Mouse (Mus musculus) CH12.LX (cell line): Measurements from ENCODE around the gene Hes1. TPM values are rescaled to one million over a fixed set of nuclear protein-coding genes. Genes with fewer than 3 reads are reported as not detected.

Experiments
- DNase-seq: peaks from one replicate; pipeline ENCODE4 v3.0.0-alpha.2; 2013; ENCODE audit errors: extremely low read depth
- H3K27ac ChIP-seq: 2 replicates; pipeline ENCODE4 v1.5.1; 2012; ENCODE audit warnings: low read depth, mild to moderate bottlenecking, control low read depth, moderate library complexity; ENCODE audit not compliant: insufficient read depth
- H3K27me3 ChIP-seq: replicated peaks from 2 replicates; pipeline ENCODE3; 2012; ENCODE audit warnings: inconsistent platforms
- H3K36me3 ChIP-seq, 2 experiments: replicated peaks in 1 of 2; 2 replicates each; pipeline versions ENCODE3 to v1.6.1; 2012; ENCODE audit warnings: inconsistent platforms in 1 of 2, low read length in 1 of 2, mild to moderate bottlenecking in 1 of 2, mixed read lengths in 1 of 2, moderate library complexity in 1 of 2; ENCODE audit not compliant: control insufficient read depth in 1 of 2, insufficient read depth in 1 of 2
- H3K4me1 ChIP-seq, 2 experiments: 2 replicates each; pipeline ENCODE4 v1.6.1; 2012; ENCODE audit warnings: inconsistent platforms in 1 of 2, moderate library complexity in 1 of 2; ENCODE audit not compliant: insufficient read depth in 2 of 2, control insufficient read depth in 1 of 2
- H3K4me2 ChIP-seq: 2 replicates; pipeline ENCODE4 v1.6.1; 2012; ENCODE audit warnings: low read depth, mild to moderate bottlenecking, control low read depth; ENCODE audit not compliant: poor library complexity, insufficient read depth, severe bottlenecking
- H3K4me3 ChIP-seq, 3 experiments: fragments of 150-350 bp in 1 of 3; sonication (generic) in 1 of 3; replicated peaks in 1 of 3; 2 replicates each; pipeline versions ENCODE3 to v1.5.1; 2011 to 2012; ENCODE audit warnings: low read depth in 2 of 3, low read length in 2 of 3, mild to moderate bottlenecking in 2 of 3, moderate library complexity in 2 of 3, control low read depth in 1 of 3, improper control_type of control experiment in 1 of 3, inconsistent platforms in 1 of 3, mixed read lengths in 1 of 3; ENCODE audit not compliant: poor library complexity in 1 of 3
- H3K79me2 ChIP-seq: replicated peaks from 2 replicates; pipeline ENCODE4 v1.6.1; 2012; ENCODE audit warnings: mild to moderate bottlenecking, moderate library complexity; ENCODE audit not compliant: control insufficient read depth, poor library complexity, insufficient read depth, severe bottlenecking; ENCODE audit errors: extremely low read depth
- H3K9ac ChIP-seq: 2 replicates; pipeline ENCODE4 v1.6.1; 2012; ENCODE audit warnings: low read depth, mild to moderate bottlenecking, control low read depth, moderate library complexity; ENCODE audit not compliant: insufficient read depth
- H3K9me3 ChIP-seq: replicated peaks from 2 replicates; pipeline ENCODE3; 2012; ENCODE audit warnings: low read length, inconsistent platforms, mixed read lengths
- CHD1 ChIP-seq: IDR thresholded peaks from 2 replicates; pipeline ENCODE4 v1.6.1; 2012; ENCODE audit warnings: low read depth, low read length, improper control_type of control experiment, inconsistent platforms
- CHD2 ChIP-seq: IDR thresholded peaks from 2 replicates; pipeline ENCODE4 v1.6.1; 2011; ENCODE audit warnings: low read length, improper control_type of control experiment
- ELF1 ChIP-seq: IDR thresholded peaks from 2 replicates; pipeline ENCODE4 v1.6.1; 2014; ENCODE audit warnings: low read depth, mild to moderate bottlenecking, inconsistent platforms, low read length, improper control_type of control experiment
- EP300 ChIP-seq: IDR thresholded peaks from 2 replicates; pipeline ENCODE4 v1.6.1; 2011; ENCODE audit warnings: low read length, improper control_type of control experiment
- ETS1 ChIP-seq: conservative IDR thresholded peaks from 2 replicates; pipeline ENCODE4 v1.6.1; 2012; ENCODE audit warnings: low read depth, mild to moderate bottlenecking, inconsistent platforms, low read length, improper control_type of control experiment, moderate library complexity
- GABPA ChIP-seq: IDR thresholded peaks from 2 replicates; pipeline ENCODE4 v1.6.1; 2012; ENCODE audit warnings: low read depth, low read length, improper control_type of control experiment, inconsistent platforms; ENCODE audit not compliant: insufficient replicate concordance
- IRF4 ChIP-seq: IDR thresholded peaks from 2 replicates; pipeline ENCODE4 v1.6.1; 2014; ENCODE audit warnings: low read depth, mild to moderate bottlenecking, inconsistent platforms, low read length, improper control_type of control experiment
- JUND ChIP-seq: conservative IDR thresholded peaks from 2 replicates; pipeline ENCODE4 v1.6.1; 2011; ENCODE audit warnings: low read depth, low read length, improper control_type of control experiment
- KAT2A ChIP-seq: IDR thresholded peaks from 2 replicates; pipeline ENCODE4 v1.6.1; 2012; ENCODE audit warnings: low read length, improper control_type of control experiment, inconsistent platforms; ENCODE audit not compliant: insufficient replicate concordance
- MEF2A ChIP-seq: IDR thresholded peaks from 2 replicates; pipeline ENCODE4 v1.6.1; 2014; ENCODE audit warnings: low read depth, mild to moderate bottlenecking, inconsistent platforms, low read length, improper control_type of control experiment, borderline replicate concordance
- MXI1 ChIP-seq: IDR thresholded peaks from 2 replicates; pipeline ENCODE4 v1.6.1; 2011; ENCODE audit warnings: mild to moderate bottlenecking, low read depth, low read length, improper control_type of control experiment
- MYC ChIP-seq: IDR thresholded peaks from 2 replicates; pipeline ENCODE4 v1.6.1; 2011; ENCODE audit warnings: low read depth, mild to moderate bottlenecking, improper control_type of control experiment, low read length
- NRF1 ChIP-seq: IDR thresholded peaks from 2 replicates; pipeline ENCODE4 v1.6.1; 2014; ENCODE audit warnings: low read depth, mild to moderate bottlenecking, inconsistent platforms, low read length, improper control_type of control experiment, moderate library complexity
- POLR2A ChIP-seq: IDR thresholded peaks from 2 replicates; pipeline ENCODE4 v1.6.1; 2011; ENCODE audit warnings: low read depth, mild to moderate bottlenecking, improper control_type of control experiment, low read length
- POLR2AphosphoS2 ChIP-seq: IDR thresholded peaks from 2 replicates; pipeline ENCODE4 v1.6.1; 2011; ENCODE audit warnings: low read depth, low read length, improper control_type of control experiment
- RAD21 ChIP-seq: IDR thresholded peaks from 2 replicates; pipeline ENCODE4 v1.6.1; 2011; ENCODE audit warnings: low read depth, mild to moderate bottlenecking, low read length, improper control_type of control experiment, moderate library complexity
- RCOR1 ChIP-seq: conservative IDR thresholded peaks from 2 replicates; pipeline ENCODE4 v1.6.1; 2012; ENCODE audit warnings: low read depth, mild to moderate bottlenecking, inconsistent platforms, low read length, improper control_type of control experiment
- SIN3A ChIP-seq: IDR thresholded peaks from 2 replicates; pipeline ENCODE4 v1.6.1; 2012; ENCODE audit warnings: low read length, improper control_type of control experiment, inconsistent platforms
- SMC3 ChIP-seq: IDR thresholded peaks from 2 replicates; pipeline ENCODE4 v1.6.1; 2011; ENCODE audit warnings: low read depth, low read length, improper control_type of control experiment
- TBP ChIP-seq: conservative IDR thresholded peaks from 2 replicates; pipeline ENCODE4 v1.6.1; 2011; ENCODE audit warnings: low read depth, low read length, improper control_type of control experiment
- UBTF ChIP-seq: IDR thresholded peaks from 2 replicates; pipeline ENCODE4 v1.6.1; 2012; ENCODE audit warnings: low read depth, mild to moderate bottlenecking, inconsistent platforms, low read length, improper control_type of control experiment, moderate library complexity
- USF1 ChIP-seq: IDR thresholded peaks from 2 replicates; pipeline ENCODE4 v1.6.1; 2014; ENCODE audit warnings: low read depth, mild to moderate bottlenecking, inconsistent platforms, low read length, improper control_type of control experiment
- USF2 ChIP-seq: conservative IDR thresholded peaks from 2 replicates; pipeline ENCODE4 v1.6.1; 2011; ENCODE audit warnings: low read depth, low read length, improper control_type of control experiment
- ZC3H11A ChIP-seq: IDR thresholded peaks from 2 replicates; pipeline ENCODE4 v1.6.1; 2012; ENCODE audit warnings: low read depth, mild to moderate bottlenecking, inconsistent platforms, low read length, improper control_type of control experiment
- ZKSCAN1 ChIP-seq: IDR thresholded peaks from 2 replicates; pipeline ENCODE4 v1.6.1; 2012; ENCODE audit warnings: low read depth, inconsistent platforms, low read length, improper control_type of control experiment, borderline replicate concordance
- ZMIZ1 ChIP-seq: IDR thresholded peaks from 2 replicates; pipeline ENCODE4 v1.6.1; 2012; ENCODE audit warnings: low read depth, mild to moderate bottlenecking, inconsistent platforms, low read length, improper control_type of control experiment
- ZNF384 ChIP-seq: IDR thresholded peaks from 2 replicates; pipeline ENCODE4 v1.6.1; 2012; ENCODE audit warnings: low read depth, low read length, improper control_type of control experiment, inconsistent platforms
- dilution Hi-C: fragments of 300-500 bp; cut with MboI; formaldehyde crosslinking; loops from 2 replicates; pipeline ENCODE4 v1.14.3; 2020; ENCODE audit warnings: low sequenced_read_pairs; ENCODE audit not compliant: extremely low pct_unique_long_range_greater_than_20kb, extremely low pct_ligation_motif_present
- in situ Hi-C: fragments of 300-500 bp; cut with MboI; formaldehyde crosslinking; loops from 3 replicates; pipeline ENCODE4 v1.14.3; 2019; ENCODE audit warnings: low sequenced_read_pairs, low pct_ligation_motif_present, low pct_unique_long_range_greater_than_20kb, mixed read lengths
- polyA plus RNA-seq: library from polyadenylated mRNA; unstranded; fragments of >175 nt; gene quantifications from 2 replicates; pipeline ENCODE4 v1.2.1, GENCODE M21; 2012; ENCODE audit warnings: low read depth; ENCODE audit not compliant: insufficient read length
- total RNA-seq, 2 experiments: library from RNA; depleted of rRNA; stranded (reverse); fragments of 300-350 nt in 1 of 2; fragments of >200 nt in 1 of 2; gene quantifications; 2 replicates each; pipeline ENCODE4 v1.2.3; 2012 to 2014

Gene Hes1
- total and polyA plus RNA-seq, 3 experiments = 1.4 to 3.6 (median 1.6) TPM

DNA sequence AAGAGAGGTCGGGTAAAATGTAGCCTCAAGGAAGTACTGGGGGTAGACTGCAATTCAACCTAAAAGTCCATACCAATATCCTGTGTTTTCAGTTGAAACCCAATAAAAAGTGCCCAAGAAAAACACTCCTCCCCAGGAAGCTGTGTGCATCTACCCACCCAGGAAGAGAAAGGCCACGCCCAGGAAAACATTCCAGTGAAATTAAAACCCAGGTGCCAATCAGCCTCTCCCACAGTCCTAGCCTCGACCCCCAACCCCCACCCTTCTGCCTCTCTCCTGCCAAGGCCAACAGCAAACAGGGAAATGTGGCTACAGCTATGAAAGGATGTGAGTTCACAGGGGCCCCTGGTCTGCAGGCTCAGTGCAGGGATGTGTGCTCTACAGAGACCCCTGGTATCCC lies 19.4 kb downstream of the Hes1 start:
- no peak overlapping the region for H3K4me3 ChIP-seq
- TF ChIP-seq IRF4 = no peak
- no peak for TF ChIP-seq RAD21
- TF ChIP-seq USF1 = no peak
- no peak for TF ChIP-seq SIN3A
- no peak for TF ChIP-seq SMC3
- no peak for TF ChIP-seq ZNF384
- no peak for TF ChIP-seq NRF1
- TF ChIP-seq ELF1 = no peak
- no peak for TF ChIP-seq ZC3H11A
- TF ChIP-seq POLR2AphosphoS2 = no peak
- TF ChIP-seq GABPA = no peak
- no peaks in the 10 kb centered on the region for H3K4me1 ChIP-seq
- in situ Hi-C loops (no loop called here), dilution Hi-C loops (no loop called here)
- no peak overlapping the region for H3K9ac ChIP-seq
- H3K27me3 ChIP-seq = no peaks in the 10 kb centered on the region
- no peaks in the 10 kb centered on the region for H3K36me3 ChIP-seq
- H3K9me3 ChIP-seq = no peaks in the 10 kb centered on the region
- H3K79me2 ChIP-seq = no peaks in the 10 kb centered on the region
- H3K4me2 ChIP-seq = no peak overlapping the region
- no peak overlapping the region for H3K27ac ChIP-seq
- DNase-seq = no peak

DNA sequence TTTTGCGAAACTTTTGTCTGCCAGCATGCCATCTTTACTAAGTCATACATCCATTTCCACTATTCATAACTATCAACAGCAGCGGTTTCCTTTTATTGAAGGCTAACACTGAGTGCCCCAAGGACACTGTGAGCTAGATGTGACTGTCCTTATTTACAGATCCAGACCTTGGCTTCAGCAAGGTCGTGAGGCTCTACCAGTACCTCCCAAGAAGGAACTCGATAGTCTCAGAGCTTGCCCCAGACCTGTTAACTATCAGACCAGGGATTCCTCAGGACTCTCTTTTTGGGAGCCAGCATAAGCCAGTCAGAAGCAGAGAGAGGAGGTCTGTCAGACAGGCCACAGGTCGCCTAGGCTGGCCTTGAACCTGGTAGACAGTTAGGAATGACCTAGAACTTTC lies 24.5 kb downstream of the Hes1 start:
- Histone ChIP-seq H3K27me3 (peaks cover 7% of the 10 kb centered on the region), H3K27ac (no peak overlapping the region), H3K36me3 (no peaks in the 10 kb centered on the region), H3K4me2 (no peak overlapping the region), H3K9ac (no peak overlapping the region), H3K79me2 (no peaks in the 10 kb centered on the region)
- in situ Hi-C loops = no loop called here
- no peak for DNase-seq
- TF ChIP-seq MEF2A (no peak), RCOR1 (no peak), TBP (no peak), USF1 (no peak), MXI1 (no peak), POLR2A (no peak), SIN3A (no peak), UBTF (no peak), ZKSCAN1 (no peak), KAT2A (no peak), EP300 (no peak), JUND (no peak), ZMIZ1 (no peak), POLR2AphosphoS2 (no peak), CHD1 (no peak), MYC (no peak), USF2 (no peak), CHD2 (no peak), ETS1 (no peak), RAD21 (no peak)
- TF ChIP-seq, all 38 proteins: peak for 0
- H3K4me1 ChIP-seq = no peaks in the 10 kb centered on the region
- dilution Hi-C loops = no loop called here
- no peaks in the 10 kb centered on the region for H3K9me3 ChIP-seq
- no peak overlapping the region for H3K4me3 ChIP-seq
